Mouse (Mus musculus) embryonic facial prominence, embryonic 13.5 days (tissue): ENCODE measurements at regions not wholly inside any gene's neighbourhood (a gene's known extent, or its start where the extent isn't known, plus 50 kb on each side); places are given as distances from the start of the nearest gene placed in this dataset.

Experiments
- ATAC-seq: fragments of 200-750 bp; cut with Nextera tagmentation; 2 replicates; pipeline ENCODE4 v1.8.0; 2017; ENCODE audit warnings: low read depth; ENCODE audit not compliant: insufficient number of reproducible peaks, insufficient read depth, low FRiP score, low TSS enrichment
- H3K27ac ChIP-seq: fragments of 300-500 bp; sonication (generic); 2 replicates; pipeline ENCODE4 v1.5.1; 2015; ENCODE audit warnings: moderate library complexity, mild to moderate bottlenecking, inconsistent platforms
- H3K27me3 ChIP-seq: fragments of 300-500 bp; sonication (generic); 2 replicates; pipeline ENCODE4 v1.6.1; 2015; ENCODE audit warnings: mild to moderate bottlenecking, inconsistent platforms
- H3K36me3 ChIP-seq: fragments of 300-500 bp; sonication (generic); 2 replicates; pipeline ENCODE4 v1.6.1; 2015; ENCODE audit warnings: mild to moderate bottlenecking, inconsistent platforms
- H3K4me1 ChIP-seq: fragments of 300-500 bp; sonication (generic); 2 replicates; pipeline ENCODE4 v1.6.1; 2015; ENCODE audit warnings: inconsistent platforms
- H3K4me2 ChIP-seq: fragments of 300-500 bp; sonication (generic); 2 replicates; pipeline ENCODE4 v1.6.1; 2015; ENCODE audit warnings: moderate library complexity, mild to moderate bottlenecking, inconsistent platforms
- H3K4me3 ChIP-seq: fragments of 300-500 bp; sonication (generic); 2 replicates; pipeline ENCODE4 v1.5.1; 2015; ENCODE audit warnings: mild to moderate bottlenecking, inconsistent platforms
- H3K9ac ChIP-seq: fragments of 300-500 bp; sonication (generic); 2 replicates; pipeline ENCODE4 v1.6.1; 2015; ENCODE audit warnings: mild to moderate bottlenecking, inconsistent platforms
- H3K9me3 ChIP-seq: fragments of 300-500 bp; sonication (generic); 2 replicates; pipeline ENCODE4 v1.6.1; 2016; ENCODE audit warnings: inconsistent platforms
- WGBS: fragments of 180-500 bp; shearing (Covaris S2); methylation state at CpG from one replicate; pipeline ENCODE4 v1.1.7; 2015; ENCODE audit warnings: mixed read lengths; 5-methylcytosine and 5-hydroxymethylcytosine counted together

GRCm38 (mm10) chr10:72393279-72394041 lies 261.2 kb upstream of the Zwint start:
- H3K36me3 ChIP-seq: no peaks in the 10 kb centered on the region
- no peak overlapping the region for H3K27ac ChIP-seq
- H3K27me3 ChIP-seq: no peaks in the 10 kb centered on the region
- H3K9me3 ChIP-seq: no peaks in the 10 kb centered on the region
- no peak overlapping the region for H3K4me2 ChIP-seq
- ATAC-seq: no peak
- WGBS: 77% methylated on average over 12 of the region's 12 CpGs
- H3K4me1 ChIP-seq: no peaks in the 10 kb centered on the region
- H3K9ac ChIP-seq: no peak overlapping the region
- H3K4me3 ChIP-seq: no peak overlapping the region

GRCm38 (mm10) chr10:72394367-72394766 lies 260.3 kb upstream of the Zwint start:
- no peaks in the 10 kb centered on the region for H3K4me1 ChIP-seq
- no peak for ATAC-seq
- H3K9ac ChIP-seq: no peak overlapping the region
- no peaks in the 10 kb centered on the region for H3K9me3 ChIP-seq
- H3K36me3 ChIP-seq: no peaks in the 10 kb centered on the region
- no peak overlapping the region for H3K4me2 ChIP-seq
- WGBS: 93% methylated on average over 1 of the region's 1 CpGs
- H3K27me3 ChIP-seq: no peaks in the 10 kb centered on the region
- H3K4me3 ChIP-seq: no peak overlapping the region
- H3K27ac ChIP-seq: no peak overlapping the region

GRCm38 (mm10) chr10:72403290-72403689 lies 251.4 kb upstream of the Zwint start:
- Histone ChIP-seq H3K27me3 (no peaks in the 10 kb centered on the region), H3K9ac (no peak overlapping the region), H3K27ac (no peak overlapping the region), H3K4me1 (no peaks in the 10 kb centered on the region), H3K4me3 (no peak overlapping the region), H3K4me2 (no peak overlapping the region), H3K9me3 (no peaks in the 10 kb centered on the region), H3K36me3 (no peaks in the 10 kb centered on the region)
- no peak for ATAC-seq
- 62% methylated on average over 4 of the region's 4 CpGs for WGBS

- H3K4me3 ChIP-seq: no peak overlapping the region
- H3K27ac ChIP-seq: no peak overlapping the region
- no peak overlapping the region for H3K9ac ChIP-seq
- 62% methylated on average over 3 of the region's 3 CpGs for WGBS
- no peak for ATAC-seq
- no peaks in the 10 kb centered on the region for H3K9me3 ChIP-seq
- H3K4me2 ChIP-seq: no peak overlapping the region
- H3K27me3 ChIP-seq: no peaks in the 10 kb centered on the region
- H3K36me3 ChIP-seq: no peaks in the 10 kb centered on the region
- H3K4me1 ChIP-seq: no peaks in the 10 kb centered on the region
Observed at GRCm38 (mm10) chr10:72410305-72410704, 244.3 kb upstream of the Zwint start.

GRCm38 (mm10) chr10:72411670-72412069 lies 243.0 kb upstream of the Zwint start:
- 76% methylated on average over 6 of the region's 6 CpGs for whole genome bisulfite sequencing
- H3K4me3 ChIP-seq: no peak overlapping the region
- H3K27me3 ChIP-seq: no peaks in the 10 kb centered on the region
- no peaks in the 10 kb centered on the region for H3K9me3 ChIP-seq
- no peak overlapping the region for H3K9ac ChIP-seq
- H3K4me2 ChIP-seq: no peak overlapping the region
- ATAC-seq: no peak
- H3K4me1 ChIP-seq: no peaks in the 10 kb centered on the region
- H3K27ac ChIP-seq: no peak overlapping the region
- no peaks in the 10 kb centered on the region for H3K36me3 ChIP-seq

GRCm38 (mm10) chr10:72454629-72455028 lies 200.0 kb upstream of the Zwint start:
- ATAC-seq: no peak

GRCm38 (mm10) chr10:72484315-72484714 lies 170.3 kb upstream of the Zwint start:
- no peak for ATAC-seq
- Histone ChIP-seq H3K4me1 (peaks cover 10% of the 10 kb centered on the region), H3K9ac (no peak overlapping the region), H3K9me3 (no peaks in the 10 kb centered on the region), H3K27ac (no peak overlapping the region), H3K4me2 (no peak overlapping the region), H3K27me3 (no peaks in the 10 kb centered on the region), H3K4me3 (no peak overlapping the region), H3K36me3 (no peaks in the 10 kb centered on the region)
- 36% methylated on average over 3 of the region's 3 CpGs for WGBS

More at GRCm38 (mm10) chr10:72454629-72455028, 200.0 kb upstream of the Zwint start:
- Histone ChIP-seq H3K9me3 (no peaks in the 10 kb centered on the region), H3K36me3 (no peaks in the 10 kb centered on the region), H3K9ac (no peak overlapping the region), H3K4me1 (no peaks in the 10 kb centered on the region), H3K27me3 (no peaks in the 10 kb centered on the region), H3K27ac (no peak overlapping the region), H3K4me2 (no peak overlapping the region), H3K4me3 (no peak overlapping the region)
- 89% methylated on average over 4 of the region's 4 CpGs for WGBS

GRCm38 (mm10) chr10:72532431-72532830 lies 122.2 kb upstream of the Zwint start:
- no peaks in the 10 kb centered on the region for H3K36me3 ChIP-seq
- 60% methylated on average over 3 of the region's 3 CpGs for WGBS
- H3K9ac ChIP-seq: no peak overlapping the region
- no peak overlapping the region for H3K4me3 ChIP-seq
- no peak overlapping the region for H3K4me2 ChIP-seq
- H3K4me1 ChIP-seq: no peaks in the 10 kb centered on the region
- H3K9me3 ChIP-seq: no peaks in the 10 kb centered on the region
- no peak for ATAC-seq
- H3K27me3 ChIP-seq: no peaks in the 10 kb centered on the region
- no peak overlapping the region for H3K27ac ChIP-seq

GRCm38 (mm10) chr10:72533427-72533826 lies 121.2 kb upstream of the Zwint start:
- H3K27me3 ChIP-seq: no peaks in the 10 kb centered on the region
- no peak overlapping the region for H3K9ac ChIP-seq
- H3K4me2 ChIP-seq: no peak overlapping the region
- no peaks in the 10 kb centered on the region for H3K4me1 ChIP-seq
- no peak overlapping the region for H3K27ac ChIP-seq
- no peaks in the 10 kb centered on the region for H3K9me3 ChIP-seq
- 90% methylated on average over 3 of the region's 3 CpGs for WGBS
- H3K4me3 ChIP-seq: no peak overlapping the region
- ATAC-seq: no peak
- H3K36me3 ChIP-seq: no peaks in the 10 kb centered on the region

GRCm38 (mm10) chr10:72533859-72534258 lies 120.8 kb upstream of the Zwint start:
- H3K4me2 ChIP-seq: no peak overlapping the region
- H3K27ac ChIP-seq: no peak overlapping the region
- H3K9ac ChIP-seq: no peak overlapping the region
- no peaks in the 10 kb centered on the region for H3K9me3 ChIP-seq
- H3K27me3 ChIP-seq: no peaks in the 10 kb centered on the region
- no peak overlapping the region for H3K4me3 ChIP-seq
- no peaks in the 10 kb centered on the region for H3K4me1 ChIP-seq
- no peaks in the 10 kb centered on the region for H3K36me3 ChIP-seq
- 87% methylated on average over 4 of the region's 4 CpGs for WGBS
- ATAC-seq: no peak

- Histone ChIP-seq H3K9ac (no peak overlapping the region), H3K4me3 (no peak overlapping the region), H3K9me3 (no peaks in the 10 kb centered on the region), H3K36me3 (no peaks in the 10 kb centered on the region), H3K27me3 (no peaks in the 10 kb centered on the region), H3K4me2 (no peak overlapping the region), H3K27ac (no peak overlapping the region), H3K4me1 (no peaks in the 10 kb centered on the region)
- 87% methylated on average over 1 of the region's 1 CpGs for WGBS
- ATAC-seq: no peak
Observed at GRCm38 (mm10) chr10:72549564-72549963, 105.1 kb upstream of the Zwint start.

GRCm38 (mm10) chr10:72551561-72551960 lies 103.1 kb upstream of the Zwint start:
- no peak for ATAC-seq
- Histone ChIP-seq H3K9ac (no peak overlapping the region), H3K27me3 (no peaks in the 10 kb centered on the region), H3K9me3 (no peaks in the 10 kb centered on the region), H3K4me1 (no peaks in the 10 kb centered on the region), H3K4me2 (no peak overlapping the region), H3K36me3 (no peaks in the 10 kb centered on the region), H3K4me3 (no peak overlapping the region), H3K27ac (no peak overlapping the region)
- WGBS: 80% methylated on average over 7 of the region's 7 CpGs
